Mouse (Mus musculus): ENCODE measurements at regions not wholly inside any gene's neighbourhood (a gene's known extent, or its start where the extent isn't known, plus 50 kb on each side); places are given as distances from the start of the nearest gene placed in this dataset.

GRCm38 (mm10) chr2:72813282-72813974, 166.8 kb downstream of the Sp3 start:
- Histone ChIP-seq H3K27ac (ENCODE audit: insufficient read depth, low read depth) (no peak overlapping the region), H3K4me1 (ENCODE audit: control insufficient read depth in 1 of 2, insufficient read depth in 2 of 2) (no peaks in the 10 kb centered on the region), H3K79me2 (replicated peaks; ENCODE audit: control insufficient read depth, extremely low read depth, insufficient read depth, poor library complexity, severe bottlenecking) (no peaks in the 10 kb centered on the region), H3K27me3 (replicated peaks) (no peaks in the 10 kb centered on the region), H3K9me3 (replicated peaks; ENCODE audit: low read length) (peaks cover 3% of the 10 kb centered on the region), H3K36me3 (replicated peaks in 1 of 2; ENCODE audit: control insufficient read depth in 1 of 2, insufficient read depth in 1 of 2, low read length in 1 of 2) (no peaks in the 10 kb centered on the region), H3K4me2 (ENCODE audit: insufficient read depth, low read depth, poor library complexity, severe bottlenecking) (no peak overlapping the region), H3K9ac (ENCODE audit: insufficient read depth, low read depth) (no peak overlapping the region), H3K4me3 (replicated peaks in 1 of 3; ENCODE audit: low read depth in 2 of 3, low read length in 2 of 3, poor library complexity in 1 of 3) (no peak overlapping the region)
- dilution Hi-C loops (cut with MboI; ENCODE audit: extremely low pct_ligation_motif_present, extremely low pct_unique_long_range_greater_than_20kb, low sequenced_read_pairs) (no loop called here), in situ Hi-C loops (cut with MboI; ENCODE audit: low pct_ligation_motif_present, low pct_unique_long_range_greater_than_20kb, low sequenced_read_pairs) (no loop called here)
- DNase-seq (ENCODE audit: extremely low read depth): no peak
- no peak for TF ChIP-seq KAT2A (IDR thresholded peaks at IDR 0.05; ENCODE audit: insufficient replicate concordance, low read length)
- no peak for TF ChIP-seq UBTF (IDR thresholded peaks at IDR 0.05; ENCODE audit: low read depth, low read length)
- no peak for TF ChIP-seq IRF4 (IDR thresholded peaks at IDR 0.05; ENCODE audit: low read depth, low read length)
- TF ChIP-seq POLR2A (IDR thresholded peaks at IDR 0.05; ENCODE audit: low read depth, low read length): no peak
- no peak for TF ChIP-seq RCOR1 (conservative IDR thresholded peaks at IDR 0.05; ENCODE audit: low read depth, low read length)
- TF ChIP-seq MYC (IDR thresholded peaks at IDR 0.05; ENCODE audit: low read depth, low read length): no peak
- no peak for TF ChIP-seq MEF2A (IDR thresholded peaks at IDR 0.05; ENCODE audit: borderline replicate concordance, low read depth, low read length)
- TF ChIP-seq ZKSCAN1 (IDR thresholded peaks at IDR 0.05; ENCODE audit: borderline replicate concordance, low read depth, low read length): no peak

GRCm38 (mm10) chr2:72825251-72825650, 155.0 kb downstream of the Sp3 start:
- in situ Hi-C loops (cut with MboI; ENCODE audit: low pct_ligation_motif_present, low pct_unique_long_range_greater_than_20kb, low sequenced_read_pairs) (no loop called here), dilution Hi-C loops (cut with MboI; ENCODE audit: extremely low pct_ligation_motif_present, extremely low pct_unique_long_range_greater_than_20kb, low sequenced_read_pairs) (no loop called here)
- no peaks in the 10 kb centered on the region for H3K79me2 ChIP-seq (replicated peaks; ENCODE audit: control insufficient read depth, extremely low read depth, insufficient read depth, poor library complexity, severe bottlenecking)
- no peaks in the 10 kb centered on the region for H3K36me3 ChIP-seq (replicated peaks in 1 of 2; ENCODE audit: control insufficient read depth in 1 of 2, insufficient read depth in 1 of 2, low read length in 1 of 2)
- H3K27me3 ChIP-seq (replicated peaks): no peaks in the 10 kb centered on the region
- H3K4me1 ChIP-seq (ENCODE audit: control insufficient read depth in 1 of 2, insufficient read depth in 2 of 2): peaks cover 15 to 21% of the 10 kb centered on the region in 2 experiments
- no peak overlapping the region for H3K4me3 ChIP-seq (replicated peaks in 1 of 3; ENCODE audit: low read depth in 2 of 3, low read length in 2 of 3, poor library complexity in 1 of 3)
- no peak overlapping the region for H3K27ac ChIP-seq (ENCODE audit: insufficient read depth, low read depth)
- no peak for DNase-seq (ENCODE audit: extremely low read depth)
- TF ChIP-seq ETS1 (conservative IDR thresholded peaks at IDR 0.05; ENCODE audit: low read depth, low read length): no peak
- TF ChIP-seq ZNF384 (IDR thresholded peaks at IDR 0.05; ENCODE audit: low read depth, low read length): no peak
- TF ChIP-seq UBTF (IDR thresholded peaks at IDR 0.05; ENCODE audit: low read depth, low read length): no peak
- TF ChIP-seq PAX5 (IDR thresholded peaks at IDR 0.05; ENCODE audit: low read length): no peak
- TF ChIP-seq KAT2A (IDR thresholded peaks at IDR 0.05; ENCODE audit: insufficient replicate concordance, low read length): no peak
- no peak for TF ChIP-seq BHLHE40 (IDR thresholded peaks at IDR 0.05; ENCODE audit: low read depth, low read length)
- TF ChIP-seq E2F4 (IDR thresholded peaks at IDR 0.05; ENCODE audit: insufficient replicate concordance, low read depth, low read length): no peak
- TF ChIP-seq MAFK (IDR thresholded peaks at IDR 0.05; ENCODE audit: insufficient replicate concordance, low read length): no peak
- no peaks in the 10 kb centered on the region for H3K9me3 ChIP-seq (replicated peaks; ENCODE audit: low read length)
- H3K9ac ChIP-seq (ENCODE audit: insufficient read depth, low read depth): no peak overlapping the region
- H3K4me2 ChIP-seq (ENCODE audit: insufficient read depth, low read depth, poor library complexity, severe bottlenecking): no peak overlapping the region
